Mouse (Mus musculus) lung, adult 2 months (tissue): ENCODE measurements around the gene Ccin. TPM values are rescaled to one million over a fixed set of nuclear protein-coding genes. Genes with fewer than 3 reads are reported as not detected.
A peak's percentile ranks its signal among the peaks of the same experiment; 100 is the strongest.

Experiments
- DNase-seq: peaks from one replicate; pipeline ENCODE4 v3.0.0; 2022
- H3K4me1 ChIP-seq: fragments of 200-500 bp; 2 replicates; pipeline ENCODE4 v1.6.1; 2011; ENCODE audit warnings: low read length; ENCODE audit not compliant: control insufficient read depth, insufficient read depth
- H3K4me3 ChIP-seq: fragments of 200-500 bp; replicated peaks from 2 replicates; pipeline ENCODE3; 2011; ENCODE audit warnings: low read depth, mild to moderate bottlenecking, control low read depth, low read length; ENCODE audit errors: extremely low read depth
- CTCF ChIP-seq: fragments of 200-500 bp; IDR thresholded peaks from 2 replicates; pipeline ENCODE4 v1.5.1; 2011; ENCODE audit warnings: mild to moderate bottlenecking, low read length, control low read depth; ENCODE audit not compliant: insufficient read depth
- POLR2A ChIP-seq: fragments of 200-500 bp; IDR thresholded peaks from 2 replicates; pipeline ENCODE4 v1.6.1; 2011; ENCODE audit warnings: low read depth, mild to moderate bottlenecking, control low read depth, low read length, borderline replicate concordance; ENCODE audit errors: extremely low read depth
- WGBS: fragments of 180-500 bp; shearing (Covaris S2); methylation state at CpG from one replicate; pipeline ENCODE4 v1.1.7; 2018; 5-methylcytosine and 5-hydroxymethylcytosine counted together
- polyA plus RNA-seq: library from polyadenylated mRNA; depleted of rRNA; stranded (reverse); fragments of >200 nt; gene quantifications from 2 replicates; pipeline ENCODE4 v1.2.3, GENCODE M21; 2012; rRNA removed

Gene Ccin
- 0.07 and 0.14 TPM in 2 replicates for polyA plus RNA-seq

DNA sequence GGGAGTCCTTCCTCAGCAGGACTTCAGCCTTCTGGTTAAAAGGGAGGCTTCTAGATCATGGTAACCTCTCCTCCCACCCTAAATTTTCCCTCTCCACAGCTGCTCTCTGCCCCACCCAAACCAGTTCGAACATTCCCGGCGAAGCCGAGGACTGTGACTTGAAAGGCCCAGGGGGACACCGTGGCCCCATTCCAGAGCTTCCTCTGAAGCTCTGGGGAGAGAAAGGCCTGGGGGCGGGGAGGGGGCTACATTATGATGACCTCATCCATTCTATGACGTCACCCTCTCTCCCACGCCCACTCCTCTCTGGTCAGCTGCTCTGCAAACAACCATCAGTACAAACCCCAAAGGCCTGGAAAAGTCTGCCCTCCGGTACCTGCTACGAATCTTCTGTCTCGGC, at the start of gene Ccin:
Gene Ccin, plus strand, starts transcription at position 303 of the 400 bp plus-strand sequence.
- peaks cover 12% of the 10 kb centered on the region for H3K4me1 ChIP-seq
- 72% methylated on average over 11 of the region's 11 CpGs for WGBS
- H3K4me3 ChIP-seq, result no peak within 1 kb of the TSS

GRCm38 (mm10) chr4:43936186-43936585, 47.1 kb upstream of the Ccin start:
- Histone ChIP-seq H3K4me3 (no peak overlapping the region), H3K4me1 (peaks cover 2% of the 10 kb centered on the region; the same call in 1 of the 2 replicates)
- 73% methylated on average over 4 of the region's 4 CpGs for WGBS
- DNase-seq, result no peak
- no peak for TF ChIP-seq CTCF
- TF ChIP-seq POLR2A, result no peak

More for the DNA sequence above, at the start of gene Ccin:
- no peak for DNase-seq
- no peak for TF ChIP-seq POLR2A

- TF ChIP-seq POLR2A (no peak), CTCF (no peak)
- no peak overlapping the region for H3K4me3 ChIP-seq
- peaks cover 2% of the 10 kb centered on the region; the same call in 1 of the 2 replicates for H3K4me1 ChIP-seq
- DNase-seq, result no peak
- WGBS, result 41% methylated on average over 14 of the region's 14 CpGs
Observed at GRCm38 (mm10) chr4:43936749-43937674, 46.3 kb upstream of the Ccin start.

DNA sequence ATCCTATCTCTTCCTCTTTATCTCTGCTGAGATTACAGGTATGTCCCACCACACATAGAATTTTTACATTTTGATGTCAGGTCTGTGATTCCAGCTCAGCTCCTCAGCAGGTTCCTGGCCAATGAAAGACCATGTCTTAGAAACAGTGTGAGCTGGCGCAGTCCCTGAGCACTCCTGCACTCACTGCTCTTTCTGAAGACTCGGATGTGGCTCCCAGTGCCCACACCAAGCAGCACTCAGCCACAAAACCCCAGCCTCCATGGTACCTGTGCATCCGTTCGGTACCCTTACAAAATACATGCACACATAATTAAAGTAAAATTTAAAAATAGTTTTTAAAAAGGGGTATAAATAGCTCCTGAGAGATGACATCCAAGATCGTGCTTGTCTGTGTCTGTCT, 42.0 kb upstream of the Ccin start:
- H3K4me1 ChIP-seq, result peaks cover 2% of the 10 kb centered on the region; the same call in 1 of the 2 replicates
- H3K4me3 ChIP-seq, result no peak overlapping the region
- WGBS, result 90% methylated on average over 5 of the region's 5 CpGs
- no peak for DNase-seq
- TF ChIP-seq CTCF (no peak), POLR2A (no peak)

GRCm38 (mm10) chr4:43942421-43942820, 40.9 kb upstream of the Ccin start:
- WGBS, result 88% methylated on average over 8 of the region's 8 CpGs
- no peak overlapping the region for H3K4me3 ChIP-seq
- no peak for DNase-seq
- TF ChIP-seq CTCF (no peak), POLR2A (no peak)
- H3K4me1 ChIP-seq, result no peaks in the 10 kb centered on the region; the same call in 1 of the 2 replicates

GRCm38 (mm10) chr4:43947571-43947970, 35.7 kb upstream of the Ccin start:
- 97% methylated on average over 2 of the region's 2 CpGs for WGBS
- DNase-seq, result no peak

GRCm38 (mm10) chr4:43957292-43957845, 25.9 kb upstream of the Ccin start, which contains the start of gene Glipr2:
Glipr2 (plus strand) TSS chr4:43957401.
- TF ChIP-seq POLR2A (peak; percentile 33; the same call in 1 of the 2 replicates), CTCF (peak; percentile 68)
- 1% methylated on average over 45 of the region's 45 CpGs for WGBS
- Histone ChIP-seq H3K4me3 (peak within 1 kb of the TSS; percentile 57), H3K4me1 (peaks cover 12% of the 10 kb centered on the region; the same call in 1 of the 2 replicates)
- peak; percentile 79 for DNase-seq

More at GRCm38 (mm10) chr4:43947571-43947970, 35.7 kb upstream of the Ccin start:
- H3K4me1 ChIP-seq, result no peaks in the 10 kb centered on the region
- TF ChIP-seq POLR2A (no peak), CTCF (no peak)
- no peak overlapping the region for H3K4me3 ChIP-seq

DNA sequence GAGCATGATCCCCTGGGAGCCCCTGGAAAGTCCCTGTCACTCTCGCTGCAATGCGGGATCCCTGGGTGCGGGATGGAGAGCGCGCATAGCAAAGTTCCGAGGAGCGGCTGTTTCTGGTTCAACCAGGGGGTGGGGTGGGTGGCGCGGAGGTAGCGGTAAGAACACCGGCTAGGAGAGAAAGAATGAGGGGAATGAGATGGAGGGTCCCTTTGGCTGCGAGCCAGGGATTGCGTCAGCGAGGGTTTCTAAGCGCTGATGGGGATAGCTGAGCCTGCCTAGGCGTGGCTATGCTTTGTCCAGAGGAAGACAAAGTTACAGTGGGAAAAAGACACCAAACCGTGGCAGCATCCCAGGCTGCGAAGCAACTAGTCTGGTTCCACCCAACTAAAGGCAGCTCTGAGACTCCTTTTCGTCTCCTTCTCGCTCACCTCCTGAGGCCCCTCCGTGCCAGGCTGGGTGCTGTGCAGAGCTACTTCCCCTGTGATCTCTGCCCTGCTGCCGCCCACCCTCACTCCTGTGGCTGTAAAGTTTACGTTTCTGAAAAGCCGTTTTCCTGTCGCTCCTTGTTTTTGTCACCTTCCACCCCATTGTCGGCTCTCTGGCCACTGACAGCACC, 25.3 kb upstream of the Ccin start:
- H3K4me3 ChIP-seq, result peak overlapping the region; percentile 57
- DNase-seq, result peak; percentile 59
- H3K4me1 ChIP-seq, result peaks cover 12% of the 10 kb centered on the region; the same call in 1 of the 2 replicates

GRCm38 (mm10) chr4:43959523-43960179, 23.6 kb upstream of the Ccin start:
- no peak overlapping the region for H3K4me3 ChIP-seq
- no peak for DNase-seq
- TF ChIP-seq CTCF, result no peak
- TF ChIP-seq POLR2A, result no peak
- WGBS, result 47% methylated on average over 9 of the region's 9 CpGs
- peaks cover 21% of the 10 kb centered on the region for H3K4me1 ChIP-seq

More for the DNA sequence above, 25.3 kb upstream of the Ccin start:
- under 1% methylated on average over 26 of the region's 26 CpGs for WGBS
- TF ChIP-seq POLR2A (no peak), CTCF (no peak)
